Mouse (Mus musculus): ENCODE data around the gene Rbfox2.

Gene Rbfox2

GRCm38 (mm10) chr15:77296635-77297034 is 10.2 kb downstream of the Rbfox2 start:
- TF ChIP-seq CTCF (conservative IDR thresholded peaks at IDR 0.05; ENCODE audit: low read length) (no peak), POU5F1 (IDR thresholded peaks at IDR 0.05; ENCODE audit: borderline replicate concordance, low read length) (no peak), NANOG (IDR thresholded peaks at IDR 0.05; ENCODE audit: borderline replicate concordance, low read length) (no peak)
- peaks cover 52% of the 10 kb centered on the region for H3K4me1 ChIP-seq (replicated peaks; ENCODE audit: low read depth, low read length)
- H3K4me3 ChIP-seq (replicated peaks; ENCODE audit: low read length) = no peak overlapping the region
- no peaks in the 10 kb centered on the region for H3K9me3 ChIP-seq (ENCODE audit: low read length)
- H3K27me3 ChIP-seq (ENCODE audit: insufficient read depth, low read length) = no peaks in the 10 kb centered on the region
- H3K36me3 ChIP-seq (ENCODE audit: insufficient read depth, low read length) = peaks cover 25% of the 10 kb centered on the region

- Histone ChIP-seq H3K9me3 (ENCODE audit: low read length) (no peaks in the 10 kb centered on the region), H3K36me3 (ENCODE audit: insufficient read depth, low read length) (peaks cover 3% of the 10 kb centered on the region; the same call in 1 of the 2 replicates), H3K27me3 (ENCODE audit: insufficient read depth, low read length) (no peaks in the 10 kb centered on the region), H3K4me3 (replicated peaks; ENCODE audit: low read length) (no peak overlapping the region), H3K4me1 (replicated peaks; ENCODE audit: low read depth, low read length) (peaks cover 43% of the 10 kb centered on the region)
- no peak for TF ChIP-seq NANOG (IDR thresholded peaks at IDR 0.05; ENCODE audit: borderline replicate concordance, low read length)
- no peak for TF ChIP-seq CTCF (conservative IDR thresholded peaks at IDR 0.05; ENCODE audit: low read length)
- no peak for TF ChIP-seq POU5F1 (IDR thresholded peaks at IDR 0.05; ENCODE audit: borderline replicate concordance, low read length)
These were observed 13.3 kb downstream of the Rbfox2 start for GRCm38 (mm10) chr15:77293493-77293892.

- H3K4me3 ChIP-seq (replicated peaks; ENCODE audit: low read length) = no peak overlapping the region
- no peak for TF ChIP-seq CTCF (conservative IDR thresholded peaks at IDR 0.05; ENCODE audit: low read length)
- TF ChIP-seq POU5F1 (IDR thresholded peaks at IDR 0.05; ENCODE audit: borderline replicate concordance, low read length) = no peak
- no peak for TF ChIP-seq NANOG (IDR thresholded peaks at IDR 0.05; ENCODE audit: borderline replicate concordance, low read length)
- H3K9me3 ChIP-seq (ENCODE audit: low read length) = no peaks in the 10 kb centered on the region
- peaks cover 3% of the 10 kb centered on the region; the same call in 1 of the 2 replicates for H3K36me3 ChIP-seq (ENCODE audit: insufficient read depth, low read length)
- peaks cover 43% of the 10 kb centered on the region for H3K4me1 ChIP-seq (replicated peaks; ENCODE audit: low read depth, low read length)
- H3K27me3 ChIP-seq (ENCODE audit: insufficient read depth, low read length) = no peaks in the 10 kb centered on the region
These were observed 14.4 kb downstream of the Rbfox2 start for GRCm38 (mm10) chr15:77292381-77292780.

- Histone ChIP-seq H3K4me1 (replicated peaks; ENCODE audit: low read depth, low read length) (peaks cover 44% of the 10 kb centered on the region), H3K27me3 (ENCODE audit: insufficient read depth, low read length) (no peaks in the 10 kb centered on the region), H3K36me3 (ENCODE audit: insufficient read depth, low read length) (peaks cover 10% of the 10 kb centered on the region; the same call in 1 of the 2 replicates), H3K9me3 (ENCODE audit: low read length) (no peaks in the 10 kb centered on the region), H3K4me3 (replicated peaks; ENCODE audit: low read length) (no peak overlapping the region)
- TF ChIP-seq NANOG (IDR thresholded peaks at IDR 0.05; ENCODE audit: borderline replicate concordance, low read length) = no peak
- TF ChIP-seq CTCF (conservative IDR thresholded peaks at IDR 0.05; ENCODE audit: low read length) = no peak
- TF ChIP-seq POU5F1 (IDR thresholded peaks at IDR 0.05; ENCODE audit: borderline replicate concordance, low read length) = no peak
These were observed 15.3 kb downstream of the Rbfox2 start for GRCm38 (mm10) chr15:77291471-77291870.

DNA sequence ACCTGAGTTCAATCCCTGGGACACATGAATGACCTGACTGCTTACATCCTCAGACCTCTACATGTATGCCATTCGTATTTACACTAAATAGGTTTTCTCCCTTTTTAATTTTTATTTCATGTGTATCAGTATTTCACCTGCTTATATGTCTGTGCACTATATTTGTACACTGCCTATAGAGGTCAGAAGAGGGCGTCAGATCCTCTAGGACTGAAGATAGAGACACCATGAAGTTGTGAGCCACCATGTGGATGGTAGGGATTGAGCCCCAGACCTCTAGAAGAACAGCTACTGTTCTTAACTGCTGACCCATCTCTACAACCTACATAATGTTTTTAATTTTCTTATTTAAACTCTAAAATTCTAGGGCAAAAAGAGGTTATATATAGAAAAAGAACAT is 16.5 kb downstream of the Rbfox2 start:
- H3K27me3 ChIP-seq (ENCODE audit: insufficient read depth, low read length) = no peaks in the 10 kb centered on the region
- no peaks in the 10 kb centered on the region for H3K9me3 ChIP-seq (ENCODE audit: low read length)
- H3K4me1 ChIP-seq (replicated peaks; ENCODE audit: low read depth, low read length) = peaks cover 39% of the 10 kb centered on the region
- H3K4me3 ChIP-seq (replicated peaks; ENCODE audit: low read length) = no peak overlapping the region
- H3K36me3 ChIP-seq (ENCODE audit: insufficient read depth, low read length) = peaks cover 14% of the 10 kb centered on the region; the same call in 1 of the 2 replicates
- TF ChIP-seq NANOG (IDR thresholded peaks at IDR 0.05; ENCODE audit: borderline replicate concordance, low read length) (no peak), POU5F1 (IDR thresholded peaks at IDR 0.05; ENCODE audit: borderline replicate concordance, low read length) (no peak), CTCF (conservative IDR thresholded peaks at IDR 0.05; ENCODE audit: low read length) (no peak)

DNA sequence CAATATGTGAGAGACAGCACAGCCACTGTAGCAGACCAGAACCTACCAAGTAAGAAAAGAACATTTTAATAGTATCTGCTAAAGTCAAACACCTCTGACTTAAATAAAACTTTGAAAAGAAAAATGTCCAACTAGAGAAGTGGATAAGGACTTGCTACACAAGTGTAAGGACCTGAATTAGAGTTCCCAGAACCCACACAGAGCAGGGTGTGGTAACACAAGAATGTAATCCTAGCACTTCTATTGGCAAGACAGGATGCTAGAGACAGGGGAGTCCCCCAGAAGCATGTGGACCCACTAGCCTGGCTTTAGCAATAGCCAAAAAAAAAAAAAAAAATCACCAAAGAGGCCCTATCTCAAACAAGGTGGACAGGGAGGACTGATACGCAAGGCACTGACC is 26.7 kb downstream of the Rbfox2 start:
- Histone ChIP-seq H3K27me3 (ENCODE audit: insufficient read depth, low read length) (no peaks in the 10 kb centered on the region), H3K9me3 (ENCODE audit: low read length) (no peaks in the 10 kb centered on the region), H3K4me3 (replicated peaks; ENCODE audit: low read length) (no peak overlapping the region), H3K36me3 (ENCODE audit: insufficient read depth, low read length) (peaks cover 14% of the 10 kb centered on the region), H3K4me1 (replicated peaks; ENCODE audit: low read depth, low read length) (peaks cover 43% of the 10 kb centered on the region)
- TF ChIP-seq POU5F1 (IDR thresholded peaks at IDR 0.05; ENCODE audit: borderline replicate concordance, low read length) (no peak), NANOG (IDR thresholded peaks at IDR 0.05; ENCODE audit: borderline replicate concordance, low read length) (no peak), CTCF (conservative IDR thresholded peaks at IDR 0.05; ENCODE audit: low read length) (no peak)

- Histone ChIP-seq H3K4me1 (replicated peaks; ENCODE audit: low read depth, low read length) (peaks cover 56% of the 10 kb centered on the region), H3K36me3 (ENCODE audit: insufficient read depth, low read length) (peaks cover 19% of the 10 kb centered on the region), H3K27me3 (ENCODE audit: insufficient read depth, low read length) (no peaks in the 10 kb centered on the region), H3K9me3 (ENCODE audit: low read length) (no peaks in the 10 kb centered on the region), H3K4me3 (replicated peaks; ENCODE audit: low read length) (no peak overlapping the region)
- TF ChIP-seq POU5F1 (IDR thresholded peaks at IDR 0.05; ENCODE audit: borderline replicate concordance, low read length) (no peak), NANOG (IDR thresholded peaks at IDR 0.05; ENCODE audit: borderline replicate concordance, low read length) (no peak), CTCF (conservative IDR thresholded peaks at IDR 0.05; ENCODE audit: low read length) (no peak)
These were observed 28.0 kb downstream of the Rbfox2 start for GRCm38 (mm10) chr15:77278825-77279224.

- Histone ChIP-seq H3K36me3 (ENCODE audit: insufficient read depth, low read length) (peaks cover 19% of the 10 kb centered on the region), H3K4me3 (replicated peaks; ENCODE audit: low read length) (no peak overlapping the region), H3K4me1 (replicated peaks; ENCODE audit: low read depth, low read length) (peaks cover 61% of the 10 kb centered on the region), H3K27me3 (ENCODE audit: insufficient read depth, low read length) (no peaks in the 10 kb centered on the region), H3K9me3 (ENCODE audit: low read length) (no peaks in the 10 kb centered on the region)
- no peak; the same call in 1 of the 2 replicates for TF ChIP-seq CTCF (conservative IDR thresholded peaks at IDR 0.05; ENCODE audit: low read length)
- TF ChIP-seq POU5F1 (IDR thresholded peaks at IDR 0.05; ENCODE audit: borderline replicate concordance, low read length) = no peak
- TF ChIP-seq NANOG (IDR thresholded peaks at IDR 0.05; ENCODE audit: borderline replicate concordance, low read length) = no peak
These were observed 29.7 kb downstream of the Rbfox2 start for GRCm38 (mm10) chr15:77276838-77277725.

All from E14TG2a.4 (cell line).